Mouse (Mus musculus) thymus, postnatal 4 days (tissue): ENCODE results near the gene Prex1.
A peak's percentile ranks its signal among the peaks of the same experiment; 100 is the strongest.

Source experiments
- DNase-seq: peaks from one replicate; pipeline ENCODE4 v3.0.0; 2021

Prex1 gene

GRCm38 (mm10) chr2:166683885-166684544 lies 29.6 kb downstream of the Prex1 start:
- no peak for DNase-seq

DNA sequence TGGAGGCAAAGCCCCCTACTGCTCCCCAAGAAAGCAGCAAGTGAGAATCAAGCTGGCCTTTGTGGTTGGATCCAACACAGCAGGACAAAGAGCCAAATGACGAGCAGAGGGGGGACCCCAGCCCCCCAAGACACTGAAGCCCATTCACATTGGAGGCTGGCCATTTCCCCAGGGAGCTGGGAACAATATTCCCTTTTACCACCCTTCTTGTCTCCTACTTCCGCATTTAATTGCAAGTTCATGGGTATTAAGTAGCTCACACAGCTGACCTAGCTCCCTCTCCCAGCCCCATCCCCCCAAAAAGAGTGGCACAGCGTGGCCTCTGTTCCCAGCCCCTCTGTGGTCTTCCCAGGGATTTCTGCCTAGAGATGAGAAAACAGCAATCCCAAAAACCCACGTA lies 30.8 kb downstream of the Prex1 start:
- no peak for DNase-seq

- DNase-seq = no peak
These were observed 34.5 kb downstream of the Prex1 start for GRCm38 (mm10) chr2:166678959-166679759.

- no peak for DNase-seq
These were observed 36.7 kb downstream of the Prex1 start for GRCm38 (mm10) chr2:166676933-166677332.

DNA sequence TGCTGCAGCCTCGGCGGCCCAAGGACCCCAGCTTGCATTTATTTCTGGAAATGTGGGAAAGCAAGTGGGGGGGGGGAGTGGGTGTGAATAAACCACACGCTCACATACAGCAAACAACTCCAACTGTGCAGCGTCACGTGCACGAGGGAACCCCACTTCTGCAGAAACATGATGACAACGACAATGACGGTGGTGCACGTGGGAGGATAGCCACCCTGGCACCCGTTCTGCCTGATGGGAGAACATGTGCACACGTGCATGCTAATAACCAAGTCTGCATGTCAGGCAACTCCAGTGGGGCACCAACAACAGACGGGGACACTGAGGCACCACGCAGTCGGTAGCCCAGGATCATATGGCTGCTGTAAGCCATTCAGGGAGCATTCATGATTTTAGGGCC lies 37.1 kb downstream of the Prex1 start:
- no peak for DNase-seq

DNA sequence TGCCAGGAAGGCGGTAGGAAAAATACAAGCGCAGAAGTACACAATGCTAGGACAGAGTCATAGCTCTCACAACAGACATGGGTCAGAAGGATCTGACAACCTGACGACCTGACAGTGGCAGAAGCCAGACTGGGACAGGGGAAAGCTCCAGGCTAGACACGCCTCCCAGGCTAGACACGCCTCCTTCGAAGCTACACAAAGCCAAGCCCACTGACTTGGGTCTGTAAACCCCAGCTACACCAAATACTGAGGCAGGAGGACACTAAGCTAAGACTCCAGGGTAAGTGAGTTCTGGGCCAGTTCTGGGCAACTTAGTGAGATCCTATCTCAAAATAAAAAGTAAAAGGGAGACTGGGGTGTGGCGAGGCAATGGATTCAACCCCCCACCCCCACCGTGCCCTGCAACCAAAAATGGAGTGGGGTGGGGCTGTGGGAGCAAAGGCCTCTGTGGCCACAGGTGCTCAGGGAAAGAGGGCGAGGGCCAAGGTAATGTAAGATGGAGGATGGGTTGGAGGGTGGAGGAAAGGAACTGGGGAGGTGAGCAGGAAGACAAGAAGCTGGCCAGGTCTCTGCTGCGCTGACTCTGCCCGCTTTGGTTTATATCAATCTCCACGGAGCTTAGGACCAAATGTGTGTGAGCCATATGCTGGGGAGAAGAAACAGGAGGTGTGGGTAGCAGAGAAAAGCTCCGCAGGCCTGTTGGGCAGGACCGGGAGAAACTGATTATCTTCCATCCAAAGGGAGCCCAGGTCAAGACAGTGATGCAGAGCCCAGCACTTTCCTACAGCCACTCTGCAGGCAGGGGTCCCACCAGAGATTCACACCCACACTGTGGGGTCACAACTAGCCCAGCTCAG lies 37.8 kb downstream of the Prex1 start:
- no peak for DNase-seq

GRCm38 (mm10) chr2:166674693-166675092 lies 38.9 kb downstream of the Prex1 start:
- DNase-seq = peak; percentile 57

DNA sequence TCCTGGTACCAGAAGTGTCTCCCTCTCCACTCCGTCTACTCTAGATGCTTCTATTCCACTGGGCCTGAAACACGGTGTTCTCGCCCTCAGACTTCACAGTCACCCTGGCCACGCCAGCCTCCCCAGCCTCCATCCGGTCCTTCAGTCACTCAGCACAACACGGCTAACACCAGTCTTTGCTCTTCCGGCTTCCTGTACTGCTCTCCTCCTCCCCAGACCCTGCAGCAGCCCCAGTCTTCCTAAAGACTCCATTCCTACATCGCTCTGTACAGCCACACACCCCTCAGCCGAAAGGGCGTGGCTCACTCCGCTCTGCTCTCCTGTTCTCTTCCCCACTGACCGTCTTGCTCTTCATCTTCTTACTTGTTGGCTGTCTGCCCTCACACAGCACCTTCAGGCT lies 39.7 kb downstream of the Prex1 start:
- DNase-seq = no peak

GRCm38 (mm10) chr2:166672171-166672965 lies 41.3 kb downstream of the Prex1 start:
- no peak for DNase-seq

DNA sequence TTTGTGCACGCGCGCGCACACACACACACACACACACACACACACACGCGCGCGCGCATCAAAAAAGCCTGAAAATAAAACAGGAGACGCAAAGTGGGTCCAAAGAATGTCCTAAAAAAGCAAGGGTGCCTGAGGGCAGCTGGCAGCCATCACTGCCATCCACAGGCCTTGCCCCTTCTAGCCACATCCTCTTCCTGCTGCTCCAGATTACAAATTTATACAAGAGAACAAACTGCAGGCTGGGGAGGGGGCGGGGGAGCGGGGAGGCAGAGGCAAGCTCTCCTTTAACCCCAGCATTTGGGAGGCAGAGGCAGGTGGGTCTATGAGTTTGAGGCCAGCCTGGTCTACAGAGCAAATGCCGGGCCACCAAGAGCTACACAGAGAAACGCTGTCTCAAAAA lies 42.0 kb downstream of the Prex1 start:
- DNase-seq = peak; percentile 50

- DNase-seq = peak; percentile 53
These were observed 42.6 kb downstream of the Prex1 start for GRCm38 (mm10) chr2:166671019-166671418.

- DNase-seq = peak; percentile 27
These were observed 43.7 kb downstream of the Prex1 start for GRCm38 (mm10) chr2:166669922-166670321.

- peak; percentile 24 for DNase-seq
These were observed 45.6 kb downstream of the Prex1 start for GRCm38 (mm10) chr2:166667790-166668695.

DNA sequence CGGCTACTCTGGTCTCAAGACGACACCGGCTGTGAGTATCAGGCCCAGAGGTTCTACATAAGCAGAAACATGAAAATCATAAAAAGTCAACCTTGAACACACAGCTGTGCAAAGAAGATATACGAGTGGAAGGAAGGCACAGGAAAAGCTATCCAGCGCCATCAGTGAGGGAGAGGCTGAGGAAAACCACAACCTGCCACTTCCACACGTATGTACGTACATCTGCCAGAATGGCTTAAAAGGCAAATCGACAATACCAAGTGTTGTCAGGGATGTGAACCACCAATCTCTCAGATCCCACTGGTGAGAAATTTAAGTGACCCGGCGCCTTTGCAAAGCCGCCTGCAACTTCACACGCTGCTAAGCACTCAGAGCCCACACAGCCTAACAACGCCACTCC lies 47.5 kb downstream of the Prex1 start:
- DNase-seq = no peak

DNA sequence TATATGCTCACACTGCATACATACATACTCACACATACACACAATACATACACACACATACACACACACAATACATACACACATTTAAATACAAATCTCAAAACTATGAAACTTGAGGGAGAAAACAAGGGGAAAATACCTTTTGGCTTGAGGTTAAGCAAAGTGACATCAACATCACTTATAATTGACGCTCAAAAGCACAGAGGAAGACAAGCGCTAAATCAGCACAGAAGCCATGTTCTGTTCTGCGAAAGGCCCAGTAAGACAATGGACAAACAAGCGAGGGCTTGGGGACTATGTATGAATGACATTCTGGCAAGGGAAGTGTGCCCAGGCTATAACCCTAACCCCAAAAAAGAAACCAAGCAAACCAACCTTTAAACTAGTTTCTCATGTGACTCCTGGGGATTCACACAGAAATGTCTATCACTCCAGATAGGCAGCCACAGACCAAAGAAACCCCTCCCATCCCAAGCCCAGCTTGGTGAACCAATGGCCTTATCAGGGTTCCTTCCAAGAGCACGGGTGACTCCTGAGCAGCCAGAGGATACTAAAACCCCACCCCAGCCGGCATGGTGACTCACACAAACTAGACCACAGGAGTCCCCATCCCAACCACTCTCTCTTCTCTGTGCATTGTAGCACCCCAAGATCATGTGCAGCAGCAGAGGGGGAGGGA lies 48.2 kb downstream of the Prex1 start:
- no peak for DNase-seq

DNA sequence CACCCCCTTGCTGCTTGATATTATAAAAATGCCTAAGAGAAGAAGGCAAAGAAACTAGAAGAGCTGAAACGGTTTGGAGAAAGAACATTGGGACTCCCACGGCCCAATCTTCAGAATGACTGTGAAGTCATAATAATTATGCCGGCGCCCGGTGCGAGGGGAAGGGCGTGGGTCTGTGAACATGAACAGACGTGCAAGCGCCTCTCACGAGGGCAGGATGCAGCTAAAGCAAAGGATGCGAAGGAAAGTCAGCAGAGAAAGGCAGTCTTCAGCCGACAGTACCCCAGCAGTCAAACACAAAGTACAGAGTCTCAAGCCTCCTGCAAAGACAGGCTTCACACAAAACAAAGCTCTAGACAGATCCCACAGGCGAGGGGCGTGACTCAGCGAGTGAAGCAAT lies 49.1 kb downstream of the Prex1 start:
- DNase-seq = peak; percentile 60

GRCm38 (mm10) chr2:166663250-166663961 lies 50.2 kb downstream of the Prex1 start:
- peak; percentile 71 for DNase-seq

GRCm38 (mm10) chr2:166662595-166663160 lies 51.0 kb downstream of the Prex1 start:
- no peak for DNase-seq

DNA sequence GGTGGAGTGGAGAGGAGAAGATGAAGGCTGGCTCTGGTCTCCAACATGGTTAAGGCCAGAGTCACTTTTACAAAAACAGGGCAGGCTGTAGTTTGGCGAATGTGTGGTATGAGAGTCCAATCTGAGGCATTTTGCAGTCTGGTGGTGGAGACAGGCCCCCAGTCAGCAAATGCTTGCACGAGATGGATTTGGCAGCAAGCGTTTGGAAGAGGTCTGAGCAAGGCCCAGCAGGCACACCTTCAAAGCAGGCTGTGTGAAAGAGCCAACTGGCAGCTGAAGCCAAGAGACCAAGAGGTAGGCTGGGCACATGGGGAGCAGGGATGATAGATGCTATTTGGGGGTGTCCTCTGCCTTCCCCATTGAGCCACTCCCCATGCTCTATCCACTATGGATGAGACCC lies 51.7 kb downstream of the Prex1 start:
- no peak for DNase-seq

DNA sequence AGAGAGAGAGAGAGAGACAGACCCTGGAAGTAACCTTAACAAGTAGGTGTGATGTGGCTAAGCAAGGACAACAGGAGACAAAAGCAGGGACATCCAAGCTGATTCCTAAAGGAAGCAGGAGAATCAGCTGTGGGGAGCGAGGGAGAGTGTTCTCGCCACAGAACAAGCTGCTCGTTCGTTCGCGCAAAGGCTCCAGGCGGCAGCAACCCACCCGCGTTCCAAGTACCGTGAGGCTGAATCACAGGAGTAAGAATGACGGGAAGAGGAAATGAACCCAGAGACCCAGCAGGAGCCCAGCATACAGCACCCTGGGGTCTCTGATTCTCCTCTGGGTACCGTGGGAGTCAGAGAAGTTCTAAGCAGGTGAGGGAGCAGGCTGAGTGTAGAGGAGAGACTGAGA lies 52.1 kb downstream of the Prex1 start:
- DNase-seq = no peak
